Mouse (Mus musculus) intestine, embryonic 14.5 days (tissue): ENCODE measurements around the gene Ralgps1. TPM values are rescaled to one million over a fixed set of nuclear protein-coding genes. Genes with fewer than 3 reads are reported as not detected.

Experiments
- ATAC-seq: fragments of 200-750 bp; cut with Nextera tagmentation; replicated peaks from 2 replicates; pipeline ENCODE4 v1.8.0; 2017; ENCODE audit warnings: low read depth, moderate number of reproducible peaks, moderate TSS enrichment, moderate library complexity; ENCODE audit not compliant: low FRiP score, low TSS enrichment
- DNase-seq: peaks from one replicate; pipeline ENCODE4 v3.0.0-alpha.2; 2018; ENCODE audit warnings: low spot score
- H3K27ac ChIP-seq: fragments of 300-500 bp; sonication (generic); 2 replicates; pipeline ENCODE4 v1.5.1; 2014; ENCODE audit warnings: low read depth, mild to moderate bottlenecking, control low read depth
- H3K27me3 ChIP-seq: fragments of 300-500 bp; sonication (generic); replicated peaks from 2 replicates; pipeline ENCODE4 v1.6.1; 2014; ENCODE audit warnings: low read length, control low read depth; ENCODE audit not compliant: control insufficient read depth, insufficient read depth
- H3K36me3 ChIP-seq: fragments of 300-500 bp; sonication (generic); 2 replicates; pipeline ENCODE4 v1.6.1; 2014; ENCODE audit warnings: low read length, control low read depth; ENCODE audit not compliant: control insufficient read depth, insufficient read depth
- H3K4me1 ChIP-seq: fragments of 300-500 bp; sonication (generic); replicated peaks from 2 replicates; pipeline ENCODE4 v1.6.1; 2014; ENCODE audit warnings: low read length, control low read depth, mixed read lengths; ENCODE audit not compliant: control insufficient read depth, insufficient read depth
- H3K4me2 ChIP-seq: fragments of 300-500 bp; sonication (generic); 2 replicates; pipeline ENCODE4 v1.6.1; 2014; ENCODE audit warnings: low read length
- H3K4me3 ChIP-seq: fragments of 300-500 bp; sonication (generic); 2 replicates; pipeline ENCODE4 v1.5.1; 2014; ENCODE audit warnings: low read depth, low read length, control low read depth, mixed read lengths
- H3K9ac ChIP-seq: fragments of 300-500 bp; sonication (generic); 2 replicates; pipeline ENCODE4 v1.6.1; 2014; ENCODE audit warnings: mild to moderate bottlenecking, low read length
- H3K9me3 ChIP-seq: fragments of 300-500 bp; sonication (generic); 2 replicates; pipeline ENCODE4 v1.6.1; 2016; ENCODE audit warnings: low read length, control low read depth; ENCODE audit not compliant: control insufficient read depth
- WGBS: fragments of 180-500 bp; shearing (Covaris S2); extraction: QIAGEN DNeasy Blood & Tissue Kit; methylation state at CpG from one replicate; pipeline ENCODE4 v1.1.7; 2014; 5-methylcytosine and 5-hydroxymethylcytosine counted together
- polyA plus RNA-seq: library from polyadenylated mRNA; unstranded; fragments of >200 nt; fragmentation: Nextera tagmentation; extraction: Ambion mirVana; gene quantifications from 2 replicates; pipeline ENCODE4 v1.2.1, GENCODE M21; 2014

Gene Ralgps1
- polyA plus RNA-seq, 1 experiment from 2014 or later, result 7.3 TPM

GRCm38 (mm10) chr2:33173126-33173525, 198.2 kb downstream of the Ralgps1 start:
- H3K9ac ChIP-seq, result no peak overlapping the region
- DNase-seq (no peak), ATAC-seq (no peak)
- H3K9me3 ChIP-seq, result no peaks in the 10 kb centered on the region
- H3K4me1 ChIP-seq, result peaks cover 15% of the 10 kb centered on the region
- no peaks in the 10 kb centered on the region for H3K27me3 ChIP-seq
- H3K36me3 ChIP-seq, result no peaks in the 10 kb centered on the region
- no peak overlapping the region for H3K4me2 ChIP-seq
- 67% methylated on average over 10 of the region's 10 CpGs for WGBS
- no peak overlapping the region for H3K27ac ChIP-seq
- H3K4me3 ChIP-seq, result no peak overlapping the region

GRCm38 (mm10) chr2:33170777-33171565, 200.3 kb downstream of the Ralgps1 start:
- H3K9me3 ChIP-seq, result no peaks in the 10 kb centered on the region
- H3K4me3 ChIP-seq, result no peak overlapping the region
- H3K4me1 ChIP-seq, result peaks cover 2% of the 10 kb centered on the region
- H3K27ac ChIP-seq, result no peak overlapping the region
- no peaks in the 10 kb centered on the region for H3K36me3 ChIP-seq
- no peak overlapping the region for H3K9ac ChIP-seq
- H3K4me2 ChIP-seq, result no peak overlapping the region
- DNase-seq (no peak), ATAC-seq (0 out of 2 replicates have a peak, but pooled peaks have one; percentile 28)
- WGBS, result 54% methylated on average over 10 of the region's 10 CpGs
- H3K27me3 ChIP-seq, result no peaks in the 10 kb centered on the region

GRCm38 (mm10) chr2:33169445-33169844, 201.8 kb downstream of the Ralgps1 start:
- Histone ChIP-seq H3K27ac (no peak overlapping the region), H3K4me1 (peaks cover 17% of the 10 kb centered on the region), H3K4me3 (no peak overlapping the region), H3K9me3 (no peaks in the 10 kb centered on the region), H3K27me3 (no peaks in the 10 kb centered on the region), H3K36me3 (no peaks in the 10 kb centered on the region), H3K9ac (no peak overlapping the region), H3K4me2 (no peak overlapping the region)
- ATAC-seq, result no peak
- WGBS, result 63% methylated on average over 6 of the region's 6 CpGs
- no peak for DNase-seq

- no peak overlapping the region for H3K4me2 ChIP-seq
- DNase-seq (no peak), ATAC-seq (no peak)
- H3K4me3 ChIP-seq, result no peak overlapping the region
- H3K4me1 ChIP-seq, result peaks cover 17% of the 10 kb centered on the region
- no peaks in the 10 kb centered on the region for H3K36me3 ChIP-seq
- no peak overlapping the region for H3K9ac ChIP-seq
- H3K9me3 ChIP-seq, result no peaks in the 10 kb centered on the region
- no peak overlapping the region for H3K27ac ChIP-seq
- WGBS, result 79% methylated on average over 3 of the region's 3 CpGs
- no peaks in the 10 kb centered on the region for H3K27me3 ChIP-seq
These were observed 204.2 kb downstream of the Ralgps1 start for GRCm38 (mm10) chr2:33167060-33167459.

- peak overlapping the region; percentile 60 for H3K27ac ChIP-seq
- DNase-seq, result no peak
- 28% methylated on average over 7 of the region's 7 CpGs for WGBS
- no peak overlapping the region for H3K9ac ChIP-seq
- H3K36me3 ChIP-seq, result no peaks in the 10 kb centered on the region
- no peaks in the 10 kb centered on the region for H3K27me3 ChIP-seq
- H3K4me1 ChIP-seq, result peaks cover 17% of the 10 kb centered on the region
- no peak overlapping the region for H3K4me3 ChIP-seq
- H3K4me2 ChIP-seq, result no peak overlapping the region
- H3K9me3 ChIP-seq, result no peaks in the 10 kb centered on the region
- ATAC-seq, result 0 out of 2 replicates have a peak, but pooled peaks have one; percentile 25
These were observed 205.4 kb downstream of the Ralgps1 start for GRCm38 (mm10) chr2:33165710-33166374.

- ATAC-seq (no peak), DNase-seq (no peak)
- Histone ChIP-seq H3K4me3 (no peak overlapping the region), H3K9ac (no peak overlapping the region), H3K9me3 (no peaks in the 10 kb centered on the region), H3K4me2 (no peak overlapping the region), H3K27me3 (no peaks in the 10 kb centered on the region), H3K36me3 (no peaks in the 10 kb centered on the region), H3K4me1 (peaks cover 17% of the 10 kb centered on the region), H3K27ac (peak overlapping the region; percentile 60; the same call in 1 of the 2 replicates)
- WGBS, result 50% methylated on average over 4 of the region's 4 CpGs
These were observed 206.1 kb downstream of the Ralgps1 start for GRCm38 (mm10) chr2:33165229-33165628.

GRCm38 (mm10) chr2:33164646-33165045, 206.6 kb downstream of the Ralgps1 start:
- Histone ChIP-seq H3K27me3 (no peaks in the 10 kb centered on the region), H3K4me2 (no peak overlapping the region), H3K9me3 (no peaks in the 10 kb centered on the region), H3K9ac (no peak overlapping the region), H3K27ac (no peak overlapping the region), H3K4me3 (no peak overlapping the region), H3K36me3 (no peaks in the 10 kb centered on the region), H3K4me1 (peaks cover 17% of the 10 kb centered on the region)
- 42% methylated on average over 3 of the region's 3 CpGs for WGBS
- DNase-seq (no peak), ATAC-seq (no peak)

- peaks cover 17% of the 10 kb centered on the region for H3K4me1 ChIP-seq
- H3K4me2 ChIP-seq, result no peak overlapping the region
- H3K9ac ChIP-seq, result no peak overlapping the region
- no peaks in the 10 kb centered on the region for H3K36me3 ChIP-seq
- DNase-seq (no peak), ATAC-seq (no peak)
- H3K27ac ChIP-seq, result no peak overlapping the region
- no peaks in the 10 kb centered on the region for H3K27me3 ChIP-seq
- 83% methylated on average over 2 of the region's 2 CpGs for WGBS
- H3K9me3 ChIP-seq, result no peaks in the 10 kb centered on the region
- H3K4me3 ChIP-seq, result no peak overlapping the region
These were observed 209.2 kb downstream of the Ralgps1 start for GRCm38 (mm10) chr2:33162126-33162525.
